Comparison of ENCODE assay signal across 9 mouse cellular contexts in the genomic region with DNA sequence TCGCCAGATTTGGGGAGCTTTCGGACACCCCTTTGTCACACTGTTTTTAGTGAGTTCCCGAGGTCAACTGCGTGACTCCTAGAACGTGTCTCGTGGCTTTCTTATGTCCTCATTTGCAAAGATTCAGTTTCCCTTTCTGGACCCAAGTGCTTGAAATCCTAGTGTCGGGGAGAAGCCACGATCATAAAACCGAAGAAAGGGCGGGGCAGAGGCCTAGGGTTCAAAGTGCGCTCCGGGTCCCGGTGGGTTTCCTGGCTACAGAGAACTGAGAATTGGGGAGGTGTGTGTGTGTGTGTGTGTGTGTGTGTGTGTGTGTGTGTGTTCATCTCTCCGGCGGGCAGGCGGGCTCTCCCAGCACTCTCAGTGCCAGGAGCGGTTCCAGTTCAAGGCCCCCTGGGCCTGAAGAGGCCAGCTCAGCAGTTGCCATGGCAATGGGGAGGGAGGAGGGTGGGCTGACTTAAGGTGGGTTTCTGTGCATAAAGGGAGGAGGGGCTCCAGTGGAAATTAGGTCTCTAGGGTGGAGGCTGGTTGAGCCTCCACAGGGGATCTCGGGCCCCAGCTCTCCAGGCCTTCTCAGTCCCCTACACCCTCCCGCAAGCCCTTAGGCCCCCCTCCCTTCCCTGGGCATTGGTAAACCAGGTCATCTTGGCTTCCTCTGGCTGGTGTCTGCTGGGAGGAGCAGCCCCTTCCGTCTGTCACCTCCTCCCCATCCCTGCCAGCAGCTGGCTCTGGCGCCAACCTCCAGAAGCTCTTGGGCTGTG. TPM values are rescaled to one million over a fixed set of nuclear protein-coding genes. Genes with fewer than 3 reads are reported as not detected.
A peak's percentile ranks its signal among the peaks of the same experiment; 100 is the strongest.
DNase-seq lines count a peak whose midpoint lies in the region; ATAC-seq and TF ChIP-seq lines count a peak whose summit lies in the region.
"Had no signal": no experiment of that assay in that cellular context is flagged by ENCODE, and none has a peak within 500 bp of the region (broad histone marks: within the 10 kb centered on the region; RNA-seq: fewer than 3 reads in every experiment).

No protein-coding gene starts in this region.

- H3K9ac ChIP-seq in limb, embryonic 13.5 days, result peak overlapping the region; percentile 69
- no peak overlapping the region for H3K9ac ChIP-seq in neural tube, embryonic 11.5 days (ENCODE audit: low read length)

- H3K4me2 ChIP-seq in limb, embryonic 13.5 days (replicated peaks), result peak overlapping the region; percentile 72
- peak overlapping the region; percentile 89 for H3K4me2 ChIP-seq in neural tube, embryonic 11.5 days (ENCODE audit: low read depth)

- H3K4me3 ChIP-seq in spleen, adult 2 months (ENCODE audit: extremely low read depth, insufficient read depth, insufficient read length), result peak overlapping the region; percentile 82
- peak overlapping the region; percentile 63 for H3K4me3 ChIP-seq in limb, embryonic 13.5 days
- H3K4me3 ChIP-seq in neural tube, embryonic 11.5 days (ENCODE audit: low read depth, low read length), result peak overlapping the region; percentile 39; the same call in 1 of the 2 replicates
- H3K4me3 ChIP-seq in left cerebral cortex, adult 2 months, result no peak overlapping the region; the same call in 1 of the 2 replicates

- TF ChIP-seq POLR2A in spleen, adult 2 months (IDR thresholded peaks at IDR 0.05; ENCODE audit: low read depth, low read length), result no peak

- H3K27ac ChIP-seq in spleen, adult 2 months (ENCODE audit: insufficient read depth, low read length), result peak overlapping the region; percentile 61
- H3K27ac ChIP-seq in limb, embryonic 13.5 days, result no peak overlapping the region
- H3K27ac ChIP-seq in neural tube, embryonic 11.5 days (ENCODE audit: low read depth, low read length), result no peak overlapping the region
- H3K27ac ChIP-seq in left cerebral cortex, adult 2 months, result no peak overlapping the region

- whole genome bisulfite sequencing in spleen, adult 2 months, result 12% methylated on average over 18 of the region's 21 CpGs
- WGBS in limb, embryonic 13.5 days, result 9% methylated on average over 20 of the region's 21 CpGs
- WGBS in neural tube, embryonic 11.5 days, result 5% methylated on average over 18 of the region's 21 CpGs

- H3K9me3 ChIP-seq in limb, embryonic 13.5 days, result no peaks in the 10 kb centered on the region
- no peaks in the 10 kb centered on the region for H3K9me3 ChIP-seq in neural tube, embryonic 11.5 days (ENCODE audit: control insufficient read depth, low read length)

- no peaks in the 10 kb centered on the region for H3K36me3 ChIP-seq in spleen, adult 2 months (ENCODE audit: control insufficient read depth, insufficient read depth, low read length)
- no peaks in the 10 kb centered on the region for H3K36me3 ChIP-seq in limb, embryonic 13.5 days
- no peaks in the 10 kb centered on the region; the same call in 1 of the 2 replicates for H3K36me3 ChIP-seq in neural tube, embryonic 11.5 days (ENCODE audit: control insufficient read depth, insufficient read depth, low read length)

- DNase-seq in spleen, adult 2 months (ENCODE audit: low read depth in 1 of 2, low spot score in 2 of 2), result peak in 1 of 2 experiments; percentile 15
- DNase-seq in spleen, postnatal 14 days (ENCODE audit: low spot score in 2 of 2), result no peak
- peak; percentile 86 for DNase-seq in cerebellum, adult 9-11 months
- peak; percentile 63 for DNase-seq in gastrocnemius, postnatal 25 days
- peak; percentile 66 for DNase-seq in neural tube, embryonic 11.5 days (ENCODE audit: low spot score)
- no peak for DNase-seq in frontal cortex, postnatal 25 days (ENCODE audit: low spot score in 2 of 2)
- DNase-seq in left cerebral cortex, adult 2 months (ENCODE audit: extremely low spot score in 1 of 2, low spot score in 2 of 2), result no peak

- TF ChIP-seq CTCF in spleen, adult 2 months (IDR thresholded peaks at IDR 0.05; ENCODE audit: extremely low read depth, insufficient read depth, insufficient read length, insufficient replicate concordance), result no peak
- no peak for TF ChIP-seq CTCF in left cerebral cortex, adult 2 months (IDR thresholded peaks at IDR 0.05)

- no peaks in the 10 kb centered on the region for H3K27me3 ChIP-seq in spleen, adult 2 months (ENCODE audit: control insufficient read depth, insufficient read depth, low read length)
- peaks cover 21% of the 10 kb centered on the region for H3K27me3 ChIP-seq in limb, embryonic 13.5 days
- peaks cover 8% of the 10 kb centered on the region for H3K27me3 ChIP-seq in neural tube, embryonic 11.5 days (ENCODE audit: control insufficient read depth, insufficient read depth, low read length)

- ATAC-seq in limb, embryonic 13.5 days (ENCODE audit: low FRiP score, low read depth), result 0 out of 2 replicates have a peak, but pooled peaks have one; percentile 17
- ATAC-seq in neural tube, embryonic 11.5 days (ENCODE audit: insufficient read depth, low FRiP score, low TSS enrichment), result 0 out of 2 replicates have a peak, but pooled peaks have one; percentile 42

- intact Hi-C loops in left cerebral cortex, adult 2 months (cut with DNase I), result no loop called here

- peaks cover 14% of the 10 kb centered on the region; the same call in 1 of the 2 replicates for H3K4me1 ChIP-seq in spleen, adult 2 months (ENCODE audit: control insufficient read depth, insufficient read depth, insufficient read length)
- H3K4me1 ChIP-seq in limb, embryonic 13.5 days, result peaks cover 19% of the 10 kb centered on the region
- H3K4me1 ChIP-seq in neural tube, embryonic 11.5 days (ENCODE audit: control insufficient read depth, insufficient read depth, low read length), result peaks cover 8% of the 10 kb centered on the region; the same call in 1 of the 2 replicates

RNA-seq across cellular contexts. Expression of a gene that starts 1.4 kb away (rescaled TPM):
- polyA plus RNA-seq in spleen, adult 2 months (2012; rRNA removed), result 38.1 and 43.0 TPM in 2 replicates
- 10 to 100 TPM; 23.6 to 26.4 TPM for total RNA-seq in gastrocnemius, postnatal 25 days (2021)
- polyA plus RNA-seq in limb, embryonic 13.5 days (2015; fragmentation: Nextera tagmentation; extraction: Ambion mirVana), result 17.0 and 18.5 TPM in 2 replicates
- 4.7 and 4.9 TPM in 2 replicates for polyA plus RNA-seq in neural tube, embryonic 11.5 days (2014; fragmentation: Nextera tagmentation; extraction: Ambion mirVana)
- 1 to 10 TPM; 5.4 to 5.8 TPM for total RNA-seq in left cerebral cortex, adult 2 months (2021)

RNA-seq across cellular contexts. Expression of a gene that starts 30.8 kb away (rescaled TPM):
- not detected in 2 replicates for polyA plus RNA-seq in spleen, adult 2 months (2012; rRNA removed)
- not detected for total RNA-seq in gastrocnemius, postnatal 25 days (2021)
- polyA plus RNA-seq in limb, embryonic 13.5 days (2015; fragmentation: Nextera tagmentation; extraction: Ambion mirVana), result 2.2 and 3.5 TPM in 2 replicates
- 3.1 and 4.4 TPM in 2 replicates for polyA plus RNA-seq in neural tube, embryonic 11.5 days (2014; fragmentation: Nextera tagmentation; extraction: Ambion mirVana)
- total RNA-seq in left cerebral cortex, adult 2 months (2021), result not detected
- polyA plus RNA-seq: erythroblast, embryonic 14.5 days had no signal

RNA-seq across cellular contexts. Expression of a gene that starts 31.4 kb away (rescaled TPM):
- 32.3 and 38.1 TPM in 2 replicates for polyA plus RNA-seq in spleen, adult 2 months (2012; rRNA removed)
- total RNA-seq in gastrocnemius, postnatal 25 days (2021), result 10 to 100 TPM; 55.1 to 58.7 TPM
- 233 and 254 TPM in 2 replicates for polyA plus RNA-seq in limb, embryonic 13.5 days (2015; fragmentation: Nextera tagmentation; extraction: Ambion mirVana)
- polyA plus RNA-seq in neural tube, embryonic 11.5 days (2014; fragmentation: Nextera tagmentation; extraction: Ambion mirVana), result 236 and 251 TPM in 2 replicates
- 10 to 100 TPM; 70.8 to 72.8 TPM for total RNA-seq in left cerebral cortex, adult 2 months (2021)

RNA-seq across cellular contexts. Expression of a gene that starts 46.8 kb away (rescaled TPM):
- 3.9 and 6.9 TPM in 2 replicates for polyA plus RNA-seq in spleen, adult 2 months (2012; rRNA removed)
- under 1 TPM in 1 of 2 experiments, not detected in 1; 0.11 TPM for total RNA-seq in gastrocnemius, postnatal 25 days (2021)
- 0.14 and 0.15 TPM in 2 replicates for polyA plus RNA-seq in limb, embryonic 13.5 days (2015; fragmentation: Nextera tagmentation; extraction: Ambion mirVana)
- polyA plus RNA-seq in neural tube, embryonic 11.5 days (2014; fragmentation: Nextera tagmentation; extraction: Ambion mirVana), result 0.31 and 0.47 TPM in 2 replicates
- not detected for total RNA-seq in left cerebral cortex, adult 2 months (2021)
- polyA plus RNA-seq: erythroblast, embryonic 14.5 days had no signal

RNA-seq across cellular contexts. Expression of a gene that starts 50.8 kb away (rescaled TPM):
- polyA plus RNA-seq in spleen, adult 2 months (2012; rRNA removed), result 39.5 and 46.4 TPM in 2 replicates
- total RNA-seq in gastrocnemius, postnatal 25 days (2021), result 1 to 10 TPM; 3.2 to 3.8 TPM
- polyA plus RNA-seq in limb, embryonic 13.5 days (2015; fragmentation: Nextera tagmentation; extraction: Ambion mirVana), result 44.6 and 45.4 TPM in 2 replicates
- 40.5 and 45.3 TPM in 2 replicates for polyA plus RNA-seq in neural tube, embryonic 11.5 days (2014; fragmentation: Nextera tagmentation; extraction: Ambion mirVana)
- total RNA-seq in left cerebral cortex, adult 2 months (2021), result 10 to 100 TPM; 14.8 to 15.2 TPM

Comparison
In these comparisons a context has a peak if more than half of its experiments do, and no peak if none do; other contexts are left out.
1. DNase-seq: peak in cerebellum, adult 9-11 months (single experiment), gastrocnemius, postnatal 25 days (single experiment) and neural tube, embryonic 11.5 days (single experiment); none in spleen, postnatal 14 days (0 of 2), frontal cortex, postnatal 25 days (0 of 2) and left cerebral cortex, adult 2 months (0 of 2).